Mouse (Mus musculus): ENCODE measurements around the gene Tns4. TPM values are rescaled to one million over a fixed set of nuclear protein-coding genes. Genes with fewer than 3 reads are reported as not detected.

The Tns4 gene
- total and polyA plus RNA-seq, 3 experiments: 0.03 TPM; not detected in 2

- no peak overlapping the region for H3K9ac ChIP-seq (ENCODE audit: control insufficient read depth, low read depth, low read length, poor library complexity, severe bottlenecking)
- no peak overlapping the region for H3K27ac ChIP-seq (ENCODE audit: control insufficient read depth, low read depth, low read length)
- DNase-seq (ENCODE audit: low read depth, low spot score): peak; percentile 41
- H3K27me3 ChIP-seq (ENCODE audit: control insufficient read depth in 1 of 2, insufficient read depth in 2 of 2, low read length in 2 of 2): no peaks in the 10 kb centered on the region
- no peaks in the 10 kb centered on the region for H3K36me3 ChIP-seq (ENCODE audit: control insufficient read depth in 1 of 2, insufficient read depth in 2 of 2, low read length in 2 of 2)
- no peaks in the 10 kb centered on the region for H3K4me1 ChIP-seq (ENCODE audit: control insufficient read depth in 1 of 2, insufficient read depth in 2 of 2, low read length in 2 of 2)
- TF ChIP-seq CTCF (IDR thresholded peaks at IDR 0.05 in 2 of 3, conservative IDR thresholded peaks at IDR 0.05 in 1 of 3; ENCODE audit: control insufficient read depth in 1 of 3, insufficient read depth in 1 of 3, low read depth in 2 of 3, low read length in 3 of 3, poor library complexity in 1 of 3, severe bottlenecking in 1 of 3): peak in 2 of 3 experiments; percentile 31 to 40; a peak in 3 of 6 replicates
- no peak for TF ChIP-seq JUND (IDR thresholded peaks at IDR 0.05; ENCODE audit: low read depth, low read length)
- H3K79me2 ChIP-seq (ENCODE audit: control insufficient read depth, insufficient read depth, low read length, poor library complexity): no peaks in the 10 kb centered on the region
- H3K4me3 ChIP-seq (ENCODE audit: control insufficient read depth in 1 of 2, insufficient read depth in 1 of 2, low read depth in 2 of 2, low read length in 2 of 2): no peak overlapping the region
- H3K9me3 ChIP-seq (replicated peaks; ENCODE audit: insufficient read depth, low read length): no peaks in the 10 kb centered on the region
Observed at GRCm38 (mm10) chr11:99118420-99118819, 29.3 kb upstream of the Tns4 start.

GRCm38 (mm10) chr11:99117907-99118306 lies 28.8 kb upstream of the Tns4 start:
- no peak overlapping the region for H3K9ac ChIP-seq (ENCODE audit: control insufficient read depth, low read depth, low read length, poor library complexity, severe bottlenecking)
- H3K4me3 ChIP-seq (ENCODE audit: control insufficient read depth in 1 of 2, insufficient read depth in 1 of 2, low read depth in 2 of 2, low read length in 2 of 2): no peak overlapping the region
- TF ChIP-seq TCF12 (IDR thresholded peaks at IDR 0.05; ENCODE audit: low read depth, low read length): no peak
- TF ChIP-seq RCOR1 (IDR thresholded peaks at IDR 0.05; ENCODE audit: low read depth, low read length): no peak
- no peak for TF ChIP-seq MYB (IDR thresholded peaks at IDR 0.05; ENCODE audit: low read depth, low read length)
- TF ChIP-seq TAL1 (IDR thresholded peaks at IDR 0.05; ENCODE audit: low read length): no peak
- no peak for TF ChIP-seq NELFE (IDR thresholded peaks at IDR 0.05; ENCODE audit: low read depth, low read length)
- TF ChIP-seq KAT2A (conservative IDR thresholded peaks at IDR 0.05; ENCODE audit: low read depth, low read length): no peak
- TF ChIP-seq SMC3 (IDR thresholded peaks at IDR 0.05; ENCODE audit: low read depth, low read length): no peak
- no peak for TF ChIP-seq POLR2AphosphoS2 (IDR thresholded peaks at IDR 0.05; ENCODE audit: low read length)
- TF ChIP-seq HCFC1 (IDR thresholded peaks at IDR 0.05; ENCODE audit: low read depth, low read length): no peak
- TF ChIP-seq POLR2A (IDR thresholded peaks at IDR 0.05; ENCODE audit: control insufficient read depth in 1 of 2, insufficient read depth in 1 of 2, low read depth in 1 of 2, low read length in 2 of 2, poor library complexity in 1 of 2): no peak
- TF ChIP-seq MAZ (IDR thresholded peaks at IDR 0.05; ENCODE audit: low read depth, low read length): no peak
- H3K79me2 ChIP-seq (ENCODE audit: control insufficient read depth, insufficient read depth, low read length, poor library complexity): no peaks in the 10 kb centered on the region
- no peak for DNase-seq (ENCODE audit: low read depth, low spot score)
- no peaks in the 10 kb centered on the region for H3K27me3 ChIP-seq (ENCODE audit: control insufficient read depth in 1 of 2, insufficient read depth in 2 of 2, low read length in 2 of 2)
- no peaks in the 10 kb centered on the region for H3K36me3 ChIP-seq (ENCODE audit: control insufficient read depth in 1 of 2, insufficient read depth in 2 of 2, low read length in 2 of 2)
- H3K4me1 ChIP-seq (ENCODE audit: control insufficient read depth in 1 of 2, insufficient read depth in 2 of 2, low read length in 2 of 2): no peaks in the 10 kb centered on the region
- no peak overlapping the region for H3K27ac ChIP-seq (ENCODE audit: control insufficient read depth, low read depth, low read length)
- no peaks in the 10 kb centered on the region for H3K9me3 ChIP-seq (replicated peaks; ENCODE audit: insufficient read depth, low read length)

GRCm38 (mm10) chr11:99115940-99116339 lies 26.8 kb upstream of the Tns4 start:
- H3K27ac ChIP-seq (ENCODE audit: control insufficient read depth, low read depth, low read length): no peak overlapping the region
- no peak for DNase-seq (ENCODE audit: low read depth, low spot score)

More at GRCm38 (mm10) chr11:99115940-99116339, 26.8 kb upstream of the Tns4 start:
- H3K79me2 ChIP-seq (ENCODE audit: control insufficient read depth, insufficient read depth, low read length, poor library complexity): no peaks in the 10 kb centered on the region
- no peaks in the 10 kb centered on the region for H3K36me3 ChIP-seq (ENCODE audit: control insufficient read depth in 1 of 2, insufficient read depth in 2 of 2, low read length in 2 of 2)
- H3K4me3 ChIP-seq (ENCODE audit: control insufficient read depth in 1 of 2, insufficient read depth in 1 of 2, low read depth in 2 of 2, low read length in 2 of 2): no peak overlapping the region
- H3K9ac ChIP-seq (ENCODE audit: control insufficient read depth, low read depth, low read length, poor library complexity, severe bottlenecking): no peak overlapping the region
- H3K4me1 ChIP-seq (ENCODE audit: control insufficient read depth in 1 of 2, insufficient read depth in 2 of 2, low read length in 2 of 2): peaks cover 0 to 3% of the 10 kb centered on the region in 2 experiments; a peak in 1 of 4 replicates
- TF ChIP-seq HCFC1 (IDR thresholded peaks at IDR 0.05; ENCODE audit: low read depth, low read length): no peak
- TF ChIP-seq ZMIZ1 (IDR thresholded peaks at IDR 0.05; ENCODE audit: low read depth, low read length): no peak
- TF ChIP-seq POLR2A (IDR thresholded peaks at IDR 0.05; ENCODE audit: control insufficient read depth in 1 of 2, insufficient read depth in 1 of 2, low read depth in 1 of 2, low read length in 2 of 2, poor library complexity in 1 of 2): no peak
- no peak for TF ChIP-seq TBP (IDR thresholded peaks at IDR 0.05; ENCODE audit: low read depth, low read length)
- no peak for TF ChIP-seq MYB (IDR thresholded peaks at IDR 0.05; ENCODE audit: low read depth, low read length)
- TF ChIP-seq CHD1 (IDR thresholded peaks at IDR 0.05; ENCODE audit: low read depth, low read length): no peak
- no peak for TF ChIP-seq ETS1 (IDR thresholded peaks at IDR 0.05; ENCODE audit: low read depth, low read length)
- TF ChIP-seq MEF2A (IDR thresholded peaks at IDR 0.05; ENCODE audit: extremely low read depth, insufficient replicate concordance, low read depth, low read length, poor library complexity, severe bottlenecking): no peak
- H3K9me3 ChIP-seq (replicated peaks; ENCODE audit: insufficient read depth, low read length): no peaks in the 10 kb centered on the region
- H3K27me3 ChIP-seq (ENCODE audit: control insufficient read depth in 1 of 2, insufficient read depth in 2 of 2, low read length in 2 of 2): no peaks in the 10 kb centered on the region
